ENCODE assay signal across 23 mouse cellular contexts in the genomic region with DNA sequence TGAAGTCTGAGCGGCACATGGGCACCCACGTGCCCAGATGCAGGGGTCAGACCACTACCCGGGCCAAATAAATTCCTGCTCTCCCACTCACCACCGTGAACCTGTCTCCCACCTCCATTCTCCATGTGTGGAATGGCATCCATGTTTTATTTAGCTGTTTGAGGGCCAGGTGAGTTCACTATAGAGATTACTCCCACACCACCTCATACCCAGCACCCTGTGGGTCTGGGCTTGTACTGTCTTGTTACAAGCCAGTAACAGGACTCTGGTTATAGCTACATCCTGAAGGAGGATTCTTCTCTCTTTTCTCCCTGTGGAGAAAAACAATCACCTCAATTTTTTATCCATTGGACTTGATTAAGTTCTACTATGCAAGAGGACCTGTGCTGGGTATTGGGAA.
DNase-seq lines count a peak whose midpoint lies in the region; ATAC-seq and TF ChIP-seq lines count a peak whose summit lies in the region.
"Had no signal": no experiment of that assay in that cellular context is flagged by ENCODE, and none has a peak within 500 bp of the region (broad histone marks: within the 10 kb centered on the region; RNA-seq: fewer than 3 reads in every experiment).

No protein-coding gene starts in this region.

- ATAC-seq in forebrain, embryonic 11.5 days (replicated peaks; ENCODE audit: low FRiP score), result no peak
- ATAC-seq in forebrain, embryonic 16.5 days, result no peak
- no peak for ATAC-seq in midbrain, embryonic 11.5 days (ENCODE audit: low FRiP score)
- ATAC-seq in midbrain, postnatal 0 days (ENCODE audit: low FRiP score), result no peak
- ATAC-seq: activated CD4-positive, CD25-positive, alpha-beta regulatory T cell, adult 4 months; CD4-positive, CD25-positive, alpha-beta regulatory T cell, adult 4 months; forebrain, embryonic 13.5 days; forebrain, embryonic 15.5 days; Patski had no signal

- H3K27me3 ChIP-seq in forebrain, embryonic 11.5 days (ENCODE audit: control insufficient read depth, insufficient read depth, low read length), result no peaks in the 10 kb centered on the region
- no peaks in the 10 kb centered on the region for H3K27me3 ChIP-seq in forebrain, embryonic 16.5 days (replicated peaks; ENCODE audit: control insufficient read depth, insufficient read depth, low read length)
- no peaks in the 10 kb centered on the region; the same call in 1 of the 2 replicates for H3K27me3 ChIP-seq in midbrain, embryonic 11.5 days (ENCODE audit: control insufficient read depth, insufficient read depth, low read length)
- no peaks in the 10 kb centered on the region for H3K27me3 ChIP-seq in midbrain, postnatal 0 days (ENCODE audit: insufficient read depth, low read length)
- H3K27me3 ChIP-seq: forebrain, embryonic 15.5 days had no signal

- no peak overlapping the region for H3K4me2 ChIP-seq in forebrain, embryonic 11.5 days (ENCODE audit: low read depth, low read length, severe bottlenecking)
- H3K4me2 ChIP-seq in forebrain, embryonic 16.5 days (ENCODE audit: low read length), result no peak overlapping the region
- H3K4me2 ChIP-seq in midbrain, embryonic 11.5 days, result no peak overlapping the region
- no peak overlapping the region for H3K4me2 ChIP-seq in midbrain, postnatal 0 days (ENCODE audit: low read depth, low read length, poor library complexity, severe bottlenecking)
- H3K4me2 ChIP-seq: embryonic facial prominence, embryonic 12.5 days; forebrain, embryonic 13.5 days; forebrain, embryonic 15.5 days had no signal

- no peak overlapping the region for H3K4me3 ChIP-seq in forebrain, embryonic 11.5 days (ENCODE audit: low read depth, low read length)
- no peak overlapping the region for H3K4me3 ChIP-seq in forebrain, embryonic 16.5 days (replicated peaks; ENCODE audit: low read length)
- H3K4me3 ChIP-seq in midbrain, embryonic 11.5 days (ENCODE audit: low read depth, low read length), result no peak overlapping the region
- H3K4me3 ChIP-seq in midbrain, postnatal 0 days (ENCODE audit: low read depth, low read length), result no peak overlapping the region
- H3K4me3 ChIP-seq: embryonic facial prominence, embryonic 10.5 days; embryonic facial prominence, embryonic 12.5 days; forebrain, embryonic 10.5 days; forebrain, embryonic 13.5 days; forebrain, embryonic 15.5 days had no signal

- peak; percentile 17 for DNase-seq in forebrain, embryonic 11.5 days (ENCODE audit: low spot score)
- DNase-seq in midbrain, embryonic 11.5 days (ENCODE audit: low spot score, missing footprints), result peak; percentile 57
- DNase-seq in midbrain, postnatal 0 days (ENCODE audit: low spot score), result no peak
- no peak for DNase-seq in layer of hippocampus, postnatal 36 days
- DNase-seq: adrenal gland, adult 8-10 months; adrenal gland, postnatal 14 days; adrenal gland, postnatal 36 days; B cell, adult 2 months; cerebellum, adult 11-12 months; cerebellum, adult 2 months; cerebellum, adult 9-10 months; cerebellum, postnatal 10 days; cerebellum, postnatal 25 days had no signal

- H3K27ac ChIP-seq in forebrain, embryonic 11.5 days (ENCODE audit: low read depth, low read length), result no peak overlapping the region
- H3K27ac ChIP-seq in forebrain, embryonic 16.5 days (ENCODE audit: low read length), result no peak overlapping the region
- H3K27ac ChIP-seq in midbrain, embryonic 11.5 days (ENCODE audit: low read depth, low read length), result no peak overlapping the region
- H3K27ac ChIP-seq in midbrain, postnatal 0 days (ENCODE audit: low read depth, low read length), result no peak overlapping the region
- H3K27ac ChIP-seq: embryonic facial prominence, embryonic 10.5 days; embryonic facial prominence, embryonic 12.5 days; forebrain, embryonic 10.5 days; forebrain, embryonic 13.5 days; forebrain, embryonic 15.5 days had no signal

- WGBS in forebrain, embryonic 11.5 days, result 92% methylated on average over 4 of the region's 4 CpGs
- 91% methylated on average over 4 of the region's 4 CpGs for WGBS in forebrain, embryonic 16.5 days
- WGBS in midbrain, embryonic 11.5 days, result 95% methylated on average over 4 of the region's 4 CpGs
- 91% methylated on average over 4 of the region's 4 CpGs for WGBS in midbrain, postnatal 0 days

- no peaks in the 10 kb centered on the region for H3K4me1 ChIP-seq in forebrain, embryonic 11.5 days (replicated peaks; ENCODE audit: control insufficient read depth, insufficient read depth, low read length)
- no peaks in the 10 kb centered on the region for H3K4me1 ChIP-seq in forebrain, embryonic 16.5 days (replicated peaks; ENCODE audit: control insufficient read depth, insufficient read depth, low read length)
- H3K4me1 ChIP-seq in midbrain, embryonic 11.5 days (ENCODE audit: control insufficient read depth, insufficient read depth, low read length), result peaks cover 3% of the 10 kb centered on the region; the same call in 1 of the 2 replicates
- H3K4me1 ChIP-seq in midbrain, postnatal 0 days (ENCODE audit: insufficient read depth, low read length), result no peaks in the 10 kb centered on the region
- H3K4me1 ChIP-seq: embryonic facial prominence, embryonic 12.5 days; forebrain, embryonic 13.5 days; forebrain, embryonic 15.5 days had no signal

- no peak for TF ChIP-seq CTCF in midbrain, postnatal 0 days (IDR thresholded peaks at IDR 0.05)

- no peaks in the 10 kb centered on the region for H3K9me3 ChIP-seq in forebrain, embryonic 11.5 days (ENCODE audit: control insufficient read depth, low read length)
- H3K9me3 ChIP-seq in forebrain, embryonic 16.5 days (ENCODE audit: control insufficient read depth, low read length), result no peaks in the 10 kb centered on the region
- H3K9me3 ChIP-seq in midbrain, embryonic 11.5 days (ENCODE audit: control insufficient read depth, low read length), result no peaks in the 10 kb centered on the region
- H3K9me3 ChIP-seq in midbrain, postnatal 0 days (ENCODE audit: low read length), result no peaks in the 10 kb centered on the region
- H3K9me3 ChIP-seq: embryonic facial prominence, embryonic 10.5 days; embryonic facial prominence, embryonic 12.5 days; forebrain, embryonic 10.5 days; forebrain, embryonic 13.5 days; forebrain, embryonic 15.5 days; G1E had no signal

- H3K36me3 ChIP-seq in forebrain, embryonic 11.5 days (ENCODE audit: control insufficient read depth, insufficient read depth, low read length), result no peaks in the 10 kb centered on the region
- H3K36me3 ChIP-seq in forebrain, embryonic 16.5 days (ENCODE audit: control insufficient read depth, insufficient read depth), result no peaks in the 10 kb centered on the region
- no peaks in the 10 kb centered on the region for H3K36me3 ChIP-seq in midbrain, embryonic 11.5 days (ENCODE audit: control insufficient read depth, insufficient read depth, low read length)
- H3K36me3 ChIP-seq in midbrain, postnatal 0 days (ENCODE audit: insufficient read depth, low read length), result no peaks in the 10 kb centered on the region
- H3K36me3 ChIP-seq: embryonic facial prominence, embryonic 10.5 days; embryonic facial prominence, embryonic 12.5 days; forebrain, embryonic 10.5 days; forebrain, embryonic 15.5 days; G1E had no signal

- H3K9ac ChIP-seq in forebrain, embryonic 11.5 days (ENCODE audit: low read length), result no peak overlapping the region
- no peak overlapping the region for H3K9ac ChIP-seq in forebrain, embryonic 16.5 days (replicated peaks; ENCODE audit: low read depth, low read length)
- no peak overlapping the region for H3K9ac ChIP-seq in midbrain, embryonic 11.5 days (ENCODE audit: low read length)
- no peak overlapping the region for H3K9ac ChIP-seq in midbrain, postnatal 0 days (replicated peaks; ENCODE audit: low read length, poor library complexity, severe bottlenecking)
- H3K9ac ChIP-seq: embryonic facial prominence, embryonic 12.5 days; forebrain, embryonic 13.5 days; forebrain, embryonic 15.5 days had no signal

Comparison
In these comparisons a context has a peak if more than half of its experiments do, and no peak if none do; other contexts are left out.
1. DNase-seq: peak in forebrain, embryonic 11.5 days (single experiment) and midbrain, embryonic 11.5 days (single experiment); none in midbrain, postnatal 0 days (single experiment) and layer of hippocampus, postnatal 36 days (0 of 2).